Mouse (Mus musculus) olfactory bulb, adult 2 months (tissue): ENCODE data around the gene Oas1d. TPM values are rescaled to one million over a fixed set of nuclear protein-coding genes. Genes with fewer than 3 reads are reported as not detected.

Source experiments
- H3K27ac ChIP-seq: fragments of 200-500 bp; 2 replicates; pipeline ENCODE4 v1.5.1; 2012; ENCODE audit warnings: low read depth, low read length; ENCODE audit not compliant: insufficient read depth
- H3K4me1 ChIP-seq: fragments of 200-500 bp; 2 replicates; pipeline ENCODE4 v1.6.1; 2012; ENCODE audit warnings: low read length; ENCODE audit not compliant: control insufficient read depth, insufficient read depth
- H3K4me3 ChIP-seq: fragments of 200-500 bp; 2 replicates; pipeline ENCODE4 v1.5.1; 2012; ENCODE audit warnings: mild to moderate bottlenecking, low read depth, low read length, moderate library complexity; ENCODE audit not compliant: insufficient read depth
- CTCF ChIP-seq: fragments of 200-500 bp; IDR thresholded peaks from 2 replicates; pipeline ENCODE4 v1.5.1; 2012; ENCODE audit warnings: low read depth, mild to moderate bottlenecking, low read length, moderate library complexity; ENCODE audit not compliant: insufficient read depth
- POLR2A ChIP-seq: fragments of 200-500 bp; IDR thresholded peaks from 2 replicates; pipeline ENCODE4 v1.6.1; 2012; ENCODE audit warnings: mild to moderate bottlenecking, low read depth, low read length, moderate library complexity; ENCODE audit not compliant: insufficient read depth
- WGBS: fragments of 180-500 bp; shearing (Covaris S2); methylation state at CpG from one replicate; pipeline ENCODE4 v1.1.7; 2018; 5-methylcytosine and 5-hydroxymethylcytosine counted together
- polyA plus RNA-seq: library from polyadenylated mRNA; stranded (reverse); fragments of >200 nt; gene quantifications from 2 replicates; pipeline ENCODE4 v1.2.4, GENCODE M21; 2012; ENCODE audit warnings: low replicate concordance; ENCODE audit not compliant: missing spikeins, insufficient read depth, insufficient read length

Gene Oas1d
- polyA plus RNA-seq, 1 experiment = not detected

DNA sequence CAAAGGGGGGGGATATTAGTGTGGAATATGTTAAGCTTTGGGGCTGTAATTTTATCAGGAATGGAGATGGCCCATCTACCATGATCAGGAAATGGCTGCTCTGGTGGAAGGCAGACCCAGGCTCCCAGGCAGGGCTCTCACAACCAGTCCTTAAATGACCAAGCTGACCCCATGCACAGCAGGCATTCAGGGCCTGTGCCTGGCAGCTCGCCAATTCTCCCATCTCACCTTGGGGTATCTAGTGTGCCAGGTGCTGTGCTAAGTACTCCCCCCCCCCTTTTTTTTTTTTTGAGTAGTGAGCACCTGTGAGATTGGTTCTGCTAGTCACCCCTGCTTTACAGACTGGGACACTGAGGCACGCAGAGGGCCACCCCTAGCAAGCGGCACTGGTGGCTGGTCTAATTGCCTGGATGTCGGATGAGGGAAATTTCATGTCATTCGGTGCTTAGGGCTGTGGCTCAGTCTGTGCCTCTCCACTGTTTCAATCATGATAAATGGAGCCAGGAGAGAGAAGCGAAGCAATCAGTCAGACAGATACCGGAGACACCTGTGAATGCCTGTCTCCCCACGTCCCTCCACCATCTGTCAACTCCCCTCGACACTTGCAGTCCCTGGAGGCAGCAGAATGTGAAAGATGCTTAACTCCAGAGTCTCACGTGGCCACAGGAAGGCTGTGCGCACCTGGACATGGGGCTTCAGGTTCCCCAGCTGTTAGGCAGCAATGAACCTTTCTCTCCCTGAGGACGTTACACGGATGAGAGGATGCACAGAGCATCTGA lies 53.2 kb downstream of the Oas1d start:
- peaks cover 4% of the 10 kb centered on the region; the same call in 1 of the 2 replicates for H3K4me1 ChIP-seq
- no peak for TF ChIP-seq POLR2A
- TF ChIP-seq CTCF = no peak
- H3K27ac ChIP-seq = no peak overlapping the region
- WGBS = 89% methylated on average over 13 of the region's 13 CpGs
- no peak overlapping the region for H3K4me3 ChIP-seq

DNA sequence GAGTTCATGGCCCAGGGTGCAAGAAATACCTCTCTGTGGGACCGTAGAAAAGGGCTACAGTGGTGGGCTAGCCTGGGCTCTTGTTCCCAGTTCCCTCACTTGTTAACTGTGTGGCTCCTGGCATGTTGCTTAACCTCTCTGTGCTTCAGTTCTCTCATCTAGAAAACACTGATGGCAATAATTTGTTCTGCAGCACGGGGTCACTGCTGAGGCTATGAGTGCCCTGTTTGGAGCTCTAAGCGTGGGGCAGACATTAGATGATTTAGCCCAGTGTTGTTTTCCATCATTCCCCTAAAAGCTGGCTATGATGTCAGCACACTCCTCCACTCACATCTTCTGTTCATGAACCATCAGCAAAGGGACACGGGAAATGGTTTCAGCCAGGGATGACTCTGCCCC lies 53.8 kb downstream of the Oas1d start:
- WGBS = 77% methylated on average over 4 of the region's 4 CpGs
- Histone ChIP-seq H3K4me1 (peaks cover 4% of the 10 kb centered on the region; the same call in 1 of the 2 replicates), H3K27ac (no peak overlapping the region), H3K4me3 (no peak overlapping the region)
- TF ChIP-seq CTCF = no peak
- TF ChIP-seq POLR2A = no peak

- no peak for TF ChIP-seq CTCF
- TF ChIP-seq POLR2A = no peak
- Histone ChIP-seq H3K4me3 (no peak overlapping the region), H3K27ac (no peak overlapping the region), H3K4me1 (peaks cover 4% of the 10 kb centered on the region; the same call in 1 of the 2 replicates)
- WGBS = 89% methylated on average over 8 of the region's 8 CpGs
Observed at GRCm38 (mm10) chr5:120968799-120969198, 54.5 kb downstream of the Oas1d start.

GRCm38 (mm10) chr5:120969703-120970102 lies 55.4 kb downstream of the Oas1d start:
- Histone ChIP-seq H3K4me1 (peaks cover 4% of the 10 kb centered on the region; the same call in 1 of the 2 replicates), H3K4me3 (no peak overlapping the region), H3K27ac (no peak overlapping the region)
- 37% methylated on average over 4 of the region's 4 CpGs for whole genome bisulfite sequencing
- TF ChIP-seq POLR2A = no peak
- no peak for TF ChIP-seq CTCF

Other genes with a start within 250 kb of the Oas1d start
- gene Dtx1, start 202.6 kb upstream of the Oas1d start, polyA plus RNA-seq = not detected in 2 replicates
- not detected in 2 replicates for gene Oas2, start 164.7 kb upstream of the Oas1d start, polyA plus RNA-seq
- not detected in 2 replicates for gene Oas3, start 136.9 kb upstream of the Oas1d start, polyA plus RNA-seq
- gene Oas1e, start 119.0 kb upstream of the Oas1d start, polyA plus RNA-seq = not detected in 2 replicates
- gene Oas1c, start 102.0 kb upstream of the Oas1d start, polyA plus RNA-seq = not detected in 2 replicates
- gene Oas1f, start 67.2 kb upstream of the Oas1d start, polyA plus RNA-seq = not detected in 2 replicates
- gene Oas1h, start 53.1 kb upstream of the Oas1d start, polyA plus RNA-seq = not detected in 2 replicates
- gene Oas1g, start 26.9 kb upstream of the Oas1d start, polyA plus RNA-seq = not detected in 2 replicates
- gene Oas1a, start 7.0 kb upstream of the Oas1d start, polyA plus RNA-seq = not detected in 2 replicates
- gene Rph3a, start 95.6 kb downstream of the Oas1d start, polyA plus RNA-seq = not detected in 2 replicates